Mouse (Mus musculus) fibroblast of lung, adult 2 months (primary cell): ENCODE data around the gene Crocc.

Experiments
- DNase-seq: peaks from one replicate; pipeline ENCODE4 v3.0.0-alpha.2; 2011; ENCODE audit warnings: low read depth

The Crocc gene

DNA sequence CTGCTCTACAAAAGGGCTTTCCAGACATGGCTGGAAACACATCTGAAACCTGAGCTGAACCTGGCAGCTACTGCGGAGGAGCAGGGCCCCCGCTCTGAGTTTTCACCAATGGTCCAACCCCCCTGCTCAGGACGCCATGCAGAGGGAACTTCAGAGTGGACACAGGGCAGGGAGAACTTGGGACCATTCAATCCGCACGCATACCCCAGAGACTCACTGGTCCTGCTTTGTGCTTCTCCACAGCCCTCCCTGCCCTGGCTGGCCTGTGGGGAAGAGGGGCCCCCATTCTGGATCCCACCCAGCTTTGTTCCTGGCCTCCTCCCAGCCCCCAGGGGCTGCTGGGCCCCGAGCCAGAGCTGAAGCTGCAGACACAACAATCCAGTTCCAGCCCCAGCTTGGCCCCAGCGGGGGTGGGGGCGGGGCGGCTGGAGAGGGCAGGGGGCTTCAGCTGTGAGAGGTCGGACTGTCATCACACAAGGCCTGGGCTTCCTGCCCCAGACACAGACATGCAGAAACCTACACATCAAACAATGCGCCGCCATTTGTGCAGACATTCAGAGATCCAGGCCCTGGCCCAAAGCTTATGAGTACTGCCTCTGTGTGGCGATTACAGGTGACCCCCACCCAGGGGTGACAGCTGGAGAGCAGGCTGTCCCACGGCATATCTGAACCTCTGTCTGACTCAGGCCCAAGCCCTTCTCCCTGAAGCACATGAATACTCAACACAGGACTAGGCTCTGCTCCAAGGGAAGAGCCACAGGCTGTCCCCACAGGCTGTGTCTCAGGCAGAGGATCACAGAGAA, 39.3 kb downstream of the Crocc start:
- DNase-seq, result peak; percentile 11

DNA sequence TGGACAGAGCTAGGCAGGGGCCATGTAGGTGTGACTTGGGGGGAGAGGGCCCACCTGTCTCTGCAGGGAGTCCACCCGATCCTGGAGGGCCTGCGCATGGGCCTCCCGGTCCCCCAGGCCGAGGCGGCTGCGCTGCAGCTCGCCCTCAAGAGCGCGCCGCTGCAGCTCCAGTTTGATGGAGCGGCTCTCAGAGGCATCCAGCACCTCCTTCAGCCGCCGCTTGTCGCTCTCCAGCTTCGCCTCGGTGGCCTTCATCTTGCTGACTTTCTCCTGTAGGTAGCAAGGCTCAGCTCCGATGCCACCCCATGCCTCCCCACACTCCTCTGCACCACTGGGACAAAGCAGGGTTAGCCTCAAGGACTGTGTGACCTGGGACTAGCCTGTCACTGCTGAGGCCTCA, 40.1 kb downstream of the Crocc start:
- no peak for DNase-seq

DNA sequence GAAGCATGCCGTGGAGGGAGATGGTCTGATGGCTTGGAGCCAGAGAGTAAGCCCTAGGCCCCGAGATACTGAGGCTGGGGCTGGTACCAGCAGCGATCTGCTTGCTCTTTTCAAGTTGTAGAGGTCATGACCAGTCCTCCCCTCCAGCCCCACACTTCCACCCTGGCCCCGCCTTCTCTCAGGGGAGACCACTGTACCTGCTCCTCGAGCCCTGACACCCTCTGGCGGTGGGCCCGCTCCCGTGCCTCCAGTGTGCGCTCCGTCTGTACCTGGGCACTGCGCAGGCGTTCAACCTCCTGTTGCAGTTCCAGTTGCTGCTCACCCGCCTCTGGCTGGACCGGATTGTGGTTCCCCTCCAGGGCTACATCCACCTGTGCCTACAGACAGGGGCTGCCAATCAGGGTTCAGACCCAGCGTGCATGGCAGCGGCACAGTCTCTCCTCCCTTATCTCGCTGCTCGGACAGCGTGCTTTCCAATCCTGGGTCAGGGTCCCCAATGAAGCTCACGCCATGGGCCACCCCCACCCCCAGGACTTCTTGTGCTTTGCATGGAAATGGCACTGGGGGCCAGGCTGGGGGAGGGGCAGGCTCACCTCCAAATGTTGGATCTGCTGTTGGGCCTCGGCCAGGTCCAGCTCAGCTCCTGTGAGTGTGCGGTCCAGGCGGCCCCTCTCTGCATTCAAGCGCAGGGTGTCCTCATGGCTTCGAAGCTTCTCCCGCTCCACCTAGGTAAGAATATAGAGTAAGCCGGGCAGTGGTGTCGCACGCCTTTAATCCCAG, 42.5 kb downstream of the Crocc start:
- no peak for DNase-seq

DNA sequence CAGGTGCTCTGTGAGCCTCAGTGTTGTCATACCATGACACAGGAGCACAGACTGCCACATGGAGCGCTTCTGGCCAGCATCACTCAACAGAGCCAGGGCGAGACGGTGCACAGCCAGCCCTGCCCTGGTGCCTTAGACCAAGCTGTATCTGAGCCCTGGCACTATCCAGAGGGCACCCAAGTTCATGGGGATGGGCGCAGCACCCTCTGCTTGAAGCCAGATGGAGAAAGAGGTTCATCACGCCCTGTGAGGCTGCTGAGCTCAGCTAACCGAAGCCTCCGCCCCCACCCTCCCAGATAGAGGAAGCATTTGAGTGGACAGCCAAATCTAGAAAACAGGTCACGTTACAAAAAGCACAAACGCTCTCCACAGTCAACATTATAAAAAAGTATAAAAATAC, 44.0 kb downstream of the Crocc start:
- DNase-seq, result no peak

DNA sequence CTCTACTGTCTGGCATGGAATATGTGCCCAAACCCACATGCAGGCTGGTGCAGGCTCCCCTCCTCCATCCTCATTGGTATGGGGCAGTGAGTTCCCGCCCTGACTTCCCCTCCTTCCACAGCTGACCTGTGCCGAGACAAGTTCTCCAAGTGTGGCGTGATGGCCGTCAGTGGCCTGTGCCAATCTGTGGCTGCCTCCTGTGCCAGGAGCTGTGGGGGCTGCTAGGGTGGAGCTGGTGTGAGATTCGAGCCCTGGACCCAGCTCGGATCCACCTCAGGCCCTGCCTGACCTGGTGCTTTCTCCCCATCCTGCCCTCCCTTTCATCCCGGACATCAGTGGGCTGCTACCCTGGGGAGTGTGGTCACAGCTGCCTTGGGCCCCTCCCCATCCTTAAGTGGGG, 45.0 kb downstream of the Crocc start:
- no peak for DNase-seq

DNA sequence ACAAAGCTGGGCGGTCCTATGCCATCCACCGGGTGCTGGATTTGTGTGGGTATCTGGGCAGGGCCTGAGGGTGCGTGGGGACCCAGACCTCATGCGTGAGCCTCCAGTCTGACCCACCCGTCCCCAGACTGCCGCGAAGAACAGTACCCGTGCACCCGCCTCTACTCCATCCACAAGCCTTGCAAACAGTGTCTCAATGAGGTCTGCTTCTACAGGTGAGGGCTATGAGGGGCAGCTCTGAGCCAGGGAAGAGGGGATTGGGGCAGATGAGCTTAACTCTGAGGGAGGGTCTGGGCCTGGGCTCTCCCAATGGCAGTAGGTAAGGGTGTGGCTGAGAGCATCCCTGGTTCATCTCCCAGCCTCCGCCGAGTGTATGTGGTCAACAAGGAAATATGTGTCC, 45.5 kb downstream of the Crocc start:
- DNase-seq, result no peak

DNA sequence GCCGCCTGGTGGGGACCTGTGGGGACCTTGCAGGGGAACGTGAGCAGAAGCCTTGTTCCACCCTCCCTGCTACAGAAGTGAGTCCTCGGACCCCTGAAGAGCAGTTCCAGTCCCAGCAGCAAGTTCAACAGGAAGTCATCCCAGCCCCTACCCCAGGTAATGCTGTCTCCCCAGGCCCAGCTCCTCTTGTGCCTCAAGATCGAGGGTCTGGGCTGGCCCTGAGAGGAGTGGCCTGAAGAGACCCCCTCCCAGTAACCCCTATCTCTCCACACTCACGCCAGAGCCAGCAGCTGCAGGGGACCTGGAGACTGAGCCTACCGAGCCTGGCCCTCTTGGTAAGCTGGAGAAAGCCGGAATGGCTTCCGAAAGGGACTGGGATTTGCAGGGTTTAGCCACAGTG, 46.2 kb downstream of the Crocc start:
- no peak for DNase-seq

DNA sequence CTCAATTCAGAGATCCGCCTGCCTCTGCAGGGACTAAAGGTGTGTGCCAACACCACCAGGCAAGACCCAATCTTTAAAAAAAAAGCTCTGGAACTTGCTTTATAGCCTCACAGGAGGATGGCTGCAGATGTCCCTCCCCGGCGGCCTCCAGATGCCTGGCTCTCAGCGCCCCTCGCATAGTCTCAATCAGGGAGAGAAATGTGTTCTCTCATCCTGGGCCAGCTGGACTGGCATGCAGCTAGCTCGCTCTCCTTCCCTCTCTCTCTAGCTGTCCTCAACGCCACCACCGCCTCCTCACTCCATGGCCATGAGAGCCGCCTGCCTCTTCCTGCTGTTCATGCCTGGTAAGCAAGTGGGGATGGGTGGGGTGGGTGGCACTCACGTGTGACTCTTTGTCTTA, 47.8 kb downstream of the Crocc start:
- DNase-seq, result no peak

DNA sequence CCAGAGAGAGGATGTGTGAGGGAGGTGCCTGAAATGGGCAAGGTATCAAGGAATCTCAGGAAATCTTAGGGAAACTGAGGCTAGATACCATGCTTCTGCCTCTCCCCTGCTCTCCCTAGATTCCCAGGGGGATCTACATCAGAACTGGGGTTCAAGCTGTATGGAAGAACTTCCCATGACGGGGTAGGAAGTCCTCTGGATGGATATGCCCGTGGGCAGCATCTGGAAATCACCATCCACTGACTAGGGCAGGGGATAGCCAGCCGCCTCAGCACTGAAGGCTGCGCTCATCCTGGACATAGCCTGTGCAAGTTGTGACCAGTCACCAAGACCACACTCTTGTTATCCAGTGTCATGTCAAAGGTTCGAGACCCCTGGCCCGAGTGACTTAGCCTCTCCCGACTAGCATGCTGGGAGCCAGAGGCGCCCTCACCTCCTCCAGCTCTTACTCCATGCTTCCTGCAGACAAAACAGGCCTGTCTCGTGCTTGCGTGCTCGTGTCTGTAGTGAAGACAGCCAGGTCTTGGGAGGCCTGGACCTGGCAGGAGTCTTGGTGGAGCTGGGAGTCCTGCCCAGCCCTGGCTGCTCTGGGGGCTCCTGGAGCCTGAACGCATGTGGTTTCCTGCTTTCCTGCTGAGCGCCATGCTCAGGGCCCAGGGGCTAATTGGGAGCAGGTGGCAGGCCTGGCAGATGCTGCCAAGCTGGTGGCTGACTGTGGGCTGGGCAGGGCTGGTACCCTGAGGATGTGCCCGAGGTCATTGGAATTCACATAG, 48.6 kb downstream of the Crocc start:
- DNase-seq, result peak; percentile 87

DNA sequence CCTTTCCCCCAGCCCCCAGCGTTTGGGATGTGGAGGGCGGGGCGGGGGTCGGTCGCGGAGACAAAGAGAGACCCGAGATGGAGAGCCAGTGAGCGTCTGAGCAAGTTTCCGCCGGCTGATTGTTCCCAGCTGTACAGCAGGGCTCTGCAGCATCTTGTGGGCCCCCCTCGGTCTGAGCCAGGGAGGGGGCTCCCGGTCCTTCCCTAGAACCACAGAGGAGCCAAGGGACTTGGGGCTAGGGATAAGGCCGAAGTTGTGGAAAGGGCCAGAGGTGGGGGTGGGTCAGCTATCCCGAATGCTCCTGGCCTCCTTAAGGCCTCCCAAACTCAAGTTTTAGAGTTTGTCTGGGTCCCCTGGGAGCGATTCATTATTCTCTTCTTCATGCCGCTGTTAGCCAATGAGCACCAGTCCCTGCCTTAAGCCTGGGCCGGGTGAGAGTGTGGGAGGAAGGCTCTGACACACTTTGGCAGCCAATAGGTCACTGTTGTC, 49.4 kb downstream of the Crocc start:
- DNase-seq, result peak; percentile 10

DNA sequence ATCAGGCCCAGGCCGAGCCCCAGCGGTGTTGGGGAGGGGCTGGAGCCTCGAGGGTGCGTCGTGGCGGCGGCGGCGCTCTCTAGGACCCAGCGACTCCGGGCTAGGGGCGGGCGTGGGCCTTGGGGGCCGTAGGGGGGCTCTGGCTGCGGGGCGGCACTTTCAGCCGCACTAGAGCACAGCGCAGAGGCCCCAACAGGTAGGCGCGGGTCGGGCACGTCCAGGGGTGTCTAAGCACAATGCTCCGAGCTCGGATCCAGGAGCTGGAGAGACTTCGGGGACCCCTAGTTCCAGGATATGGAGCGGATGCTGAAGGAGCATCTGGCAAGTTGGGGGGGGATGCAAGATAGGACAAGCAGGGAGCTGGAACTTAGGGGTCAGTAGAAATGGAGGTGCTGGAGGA, 49.8 kb downstream of the Crocc start:
- no peak for DNase-seq

DNA sequence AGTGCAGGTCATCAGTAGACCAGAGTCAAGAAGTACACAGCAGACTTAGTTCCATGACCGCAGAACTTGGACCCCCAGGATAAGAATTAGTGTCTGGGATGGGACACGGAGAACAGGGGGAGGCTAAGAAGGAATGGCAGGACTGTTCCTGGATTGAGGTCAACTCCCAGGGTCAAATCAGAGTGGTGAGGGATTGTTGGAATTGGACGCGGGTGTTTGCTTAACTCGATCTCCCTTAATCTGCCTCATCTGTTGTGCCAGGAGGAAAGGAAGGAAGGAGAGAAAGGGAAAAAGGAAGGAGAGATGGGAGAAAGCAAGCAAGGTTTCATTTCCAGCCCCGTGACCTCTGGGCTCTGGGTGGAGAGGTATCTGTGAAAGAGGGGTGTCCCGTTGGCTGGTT, 50.2 kb downstream of the Crocc start, which contains the start of gene Mfap2:
Gene Mfap2, plus strand, starts transcription at position 301 of the 400 bp plus-strand sequence.
- no peak for DNase-seq

DNA sequence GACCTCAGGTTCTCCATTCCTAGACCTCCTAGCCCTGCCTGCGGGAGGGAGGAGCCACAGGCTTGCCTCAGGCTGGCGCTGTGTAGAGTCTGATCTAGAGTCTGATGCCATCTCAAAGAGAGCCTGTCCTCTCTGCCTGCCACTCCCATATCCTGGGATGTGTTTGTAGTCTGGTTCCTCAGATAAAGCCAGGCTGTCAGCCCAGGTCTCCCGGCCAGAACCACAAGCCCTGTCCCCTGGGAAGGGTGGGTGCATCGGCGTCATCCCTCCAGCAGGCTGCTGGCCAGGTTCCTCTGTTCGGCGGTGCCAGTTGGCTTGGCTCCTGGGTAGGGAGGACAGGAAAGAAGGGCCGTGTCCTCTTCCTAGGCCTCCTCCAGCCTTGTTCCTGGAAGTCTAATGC, 52.3 kb downstream of the Crocc start:
- DNase-seq, result no peak

DNA sequence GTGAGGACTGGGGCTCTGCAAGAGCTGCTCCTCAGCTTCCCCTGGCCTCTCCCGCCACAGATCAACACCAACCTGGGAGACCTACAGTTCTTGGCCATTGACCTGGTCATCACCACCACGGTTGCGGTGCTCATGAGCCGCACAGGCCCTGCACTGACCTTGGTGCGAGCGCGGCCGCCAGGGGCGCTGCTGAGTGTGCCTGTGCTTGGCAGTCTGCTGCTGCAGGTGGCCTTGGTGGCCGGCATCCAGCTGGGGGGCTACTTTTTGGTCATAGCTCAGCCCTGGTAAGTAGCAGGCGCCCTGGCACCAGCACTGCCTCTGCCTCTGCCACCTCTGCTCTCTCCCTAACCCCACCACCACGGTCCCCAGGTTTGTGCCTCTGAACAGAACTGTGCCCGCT, 54.4 kb downstream of the Crocc start:
- DNase-seq, result no peak

DNA sequence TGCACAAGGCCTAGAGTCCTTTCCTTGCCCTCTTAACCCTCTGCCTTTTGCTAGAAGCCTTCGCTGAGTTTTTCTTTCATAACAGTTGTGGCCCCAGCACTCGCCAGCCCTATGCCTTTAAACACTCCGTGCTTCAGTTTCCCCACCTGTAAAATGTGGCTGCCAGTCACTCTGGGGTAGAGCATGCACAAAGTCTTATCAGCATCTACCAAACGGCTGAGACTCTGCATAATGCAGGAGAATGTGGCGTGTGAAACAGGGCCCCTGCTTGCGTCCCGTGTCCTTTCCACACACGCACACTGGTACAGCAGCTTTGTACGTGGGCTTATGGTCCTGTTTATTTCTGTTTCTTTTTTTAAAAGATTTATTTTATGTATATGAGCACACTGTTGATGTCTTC, 63.5 kb downstream of the Crocc start:
- DNase-seq, result no peak

DNA sequence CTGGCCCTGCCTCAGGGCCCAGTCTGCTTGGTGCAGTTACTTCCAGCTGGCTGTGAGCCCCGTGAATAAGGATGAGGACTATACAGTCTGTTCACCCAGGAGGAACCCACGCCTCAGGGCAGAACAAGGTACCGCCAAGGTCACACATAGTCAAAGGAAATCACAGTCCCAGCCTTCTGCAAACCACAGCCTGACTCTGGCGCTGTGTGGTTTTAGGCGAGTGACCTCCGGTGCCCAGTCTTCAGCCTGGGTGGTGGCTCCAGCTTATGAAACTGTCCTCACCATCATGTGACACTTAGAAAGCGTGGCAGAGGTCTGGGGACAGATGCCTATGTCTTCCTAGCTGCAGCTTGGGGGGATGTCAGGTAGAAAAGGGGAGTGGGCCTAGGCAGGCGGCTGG, 64.5 kb downstream of the Crocc start:
- DNase-seq, result no peak

DNA sequence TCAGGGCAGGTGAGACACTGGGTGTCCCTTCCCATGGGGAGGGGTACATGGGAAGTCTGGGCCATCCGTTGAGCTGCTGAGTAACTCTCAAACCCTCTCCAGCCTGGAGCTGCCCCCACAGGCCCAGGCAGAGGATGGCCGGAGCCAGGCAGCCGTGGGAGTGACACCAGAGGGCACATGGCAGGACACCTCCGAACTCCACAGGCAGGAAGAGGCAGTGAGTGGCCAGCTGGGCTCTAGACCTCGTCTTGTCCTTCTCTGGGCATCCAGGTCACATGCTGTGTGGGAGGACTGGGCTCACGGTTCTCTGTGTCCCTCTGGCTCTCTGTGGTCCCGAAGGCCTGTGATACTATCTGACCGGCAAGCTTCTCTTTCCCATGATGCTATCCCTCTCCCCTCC, 66.5 kb downstream of the Crocc start:
- DNase-seq, result no peak

DNA sequence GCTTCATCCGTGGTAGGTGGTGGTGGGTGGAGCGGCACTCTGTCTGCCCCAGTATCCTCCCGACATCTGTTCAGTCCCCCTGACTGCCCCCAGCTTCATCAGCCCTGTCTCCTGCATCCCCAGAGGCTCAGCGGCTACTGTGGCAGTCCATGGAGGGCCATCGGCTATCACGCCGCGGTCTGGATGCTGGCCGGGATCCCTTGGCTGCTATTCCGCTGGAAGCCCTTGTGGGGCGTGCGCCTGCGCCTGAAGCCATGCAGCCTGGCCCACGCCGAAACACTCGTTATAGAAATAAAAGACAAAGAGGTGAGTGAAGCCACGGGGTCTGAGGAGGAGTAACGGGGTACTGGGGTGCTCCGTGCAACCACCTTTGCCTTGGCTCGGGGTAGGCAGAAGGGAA, 68.1 kb downstream of the Crocc start:
- DNase-seq, result no peak

DNA sequence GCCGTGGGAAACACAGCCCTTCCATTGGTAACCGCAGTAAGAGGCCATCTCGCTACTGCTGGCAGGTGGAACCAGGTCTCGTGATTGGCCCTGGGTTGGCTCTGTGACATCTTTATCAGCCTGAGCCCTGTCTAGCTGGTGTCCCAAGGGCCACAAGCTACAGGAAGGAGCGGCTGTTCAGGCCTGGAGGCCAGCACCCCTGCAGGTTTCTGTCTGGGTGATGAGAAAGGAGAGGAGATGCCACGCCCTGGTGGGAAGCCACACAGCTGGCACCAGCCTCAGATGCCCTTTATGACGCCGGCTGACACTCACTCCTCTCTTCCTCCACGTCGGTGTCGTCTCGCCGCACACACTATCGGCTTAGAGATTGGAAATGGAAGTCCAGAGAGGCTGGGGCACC, 70.9 kb downstream of the Crocc start:
- no peak for DNase-seq

DNA sequence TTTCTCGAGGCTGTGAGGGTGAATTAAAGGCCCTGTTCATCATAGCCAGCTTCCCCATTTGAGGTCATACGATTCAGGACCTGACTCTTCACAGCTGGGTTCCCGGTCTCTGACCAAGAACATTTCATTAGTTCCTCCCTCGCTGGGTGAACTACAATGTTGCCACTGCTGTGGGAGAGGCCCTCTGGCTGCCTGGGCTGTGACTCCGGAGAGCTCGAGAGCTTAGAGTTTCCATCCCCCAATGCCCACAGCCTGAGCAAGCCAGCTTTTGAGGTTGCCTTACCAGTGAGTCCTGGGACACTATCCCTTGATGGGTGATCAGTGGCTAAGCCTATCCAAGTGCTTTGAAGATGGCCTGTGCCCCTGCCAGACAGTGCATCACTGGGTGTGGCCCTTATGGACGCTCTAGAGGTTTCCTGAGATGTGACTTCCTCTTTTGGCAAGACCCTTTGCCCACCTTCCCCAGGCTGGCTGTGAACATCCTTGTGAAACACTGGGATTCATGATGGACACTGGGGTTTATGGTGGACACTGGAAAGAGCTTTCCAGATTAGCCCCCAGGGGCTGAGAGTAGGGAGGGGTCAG, 71.6 kb downstream of the Crocc start:
- DNase-seq, result no peak

DNA sequence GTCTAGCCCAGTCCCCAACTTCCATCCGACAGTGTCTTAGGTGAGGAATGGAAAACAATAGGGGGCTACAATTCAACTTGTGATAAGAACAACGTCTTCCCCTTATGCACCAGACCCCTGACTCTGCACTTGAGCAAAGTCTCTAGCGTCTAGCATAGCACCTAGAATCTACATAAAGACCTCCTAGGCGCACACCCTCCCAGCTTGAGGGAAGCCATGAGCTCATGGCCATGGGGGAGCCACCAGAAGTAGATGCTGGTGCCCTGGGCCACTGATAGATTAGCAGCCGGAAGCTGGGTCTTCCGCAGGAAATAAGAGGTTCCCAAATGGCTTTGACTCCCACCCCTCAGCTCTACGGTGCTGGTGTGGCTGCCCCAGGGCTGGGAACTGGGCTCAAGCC, 72.9 kb downstream of the Crocc start:
- no peak for DNase-seq

DNA sequence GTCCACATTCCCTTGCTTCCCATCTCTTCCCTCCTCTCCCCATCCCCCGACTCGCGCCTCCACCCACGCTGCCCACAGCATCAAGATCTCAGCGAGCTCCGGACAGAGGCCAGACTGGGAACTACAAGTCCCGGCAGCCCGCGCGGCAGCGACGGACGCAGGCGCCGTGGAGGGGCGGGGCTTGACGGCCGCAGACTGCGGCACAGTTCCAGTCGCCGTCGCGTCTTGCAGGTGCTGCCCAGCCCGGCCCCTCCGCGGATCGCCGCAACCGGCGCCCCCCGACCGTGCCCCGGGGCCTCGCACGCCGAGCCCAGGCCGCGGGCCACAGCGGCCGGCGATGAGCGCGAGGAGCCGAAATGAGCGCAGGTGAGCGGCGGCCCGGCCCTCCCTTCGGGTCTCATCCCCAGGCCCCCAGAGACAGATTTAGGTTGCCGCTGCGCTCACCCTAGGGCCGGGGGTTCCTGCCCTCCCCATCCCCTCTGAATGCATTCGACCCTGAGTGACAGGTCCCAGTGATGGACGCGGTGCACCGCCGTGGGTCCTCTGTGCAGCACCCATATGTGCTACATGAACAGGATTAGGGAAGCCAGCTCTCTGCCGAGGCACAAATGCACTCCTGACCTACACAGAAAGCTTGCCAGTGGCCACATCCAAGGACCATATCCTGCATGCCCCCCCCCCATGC, 73.5 kb downstream of the Crocc start, which contains the start of gene Atp13a2:
Gene Atp13a2, plus strand, starts transcription at position 163 of the 685 bp plus-strand sequence.
- DNase-seq, result peak; percentile 43
